Mouse (Mus musculus): ENCODE measurements around the gene Zfp697.

GRCm38 (mm10) chr3:98764155-98764554, 381.9 kb downstream of the Zfp697 start:
- TF ChIP-seq POLR2A (IDR thresholded peaks at IDR 0.05; ENCODE audit: insufficient read depth, low read depth, low read length) (no peak), CTCF (IDR thresholded peaks at IDR 0.05; ENCODE audit: insufficient read depth, low read depth, low read length) (no peak)

Measured in olfactory bulb, adult 2 months (tissue).